7 mouse cellular contexts compared by ENCODE assay signal in genomic region chr10:4432996-4433755, GRCm38 (mm10). TPM values are rescaled to one million over a fixed set of nuclear protein-coding genes. Genes with fewer than 3 reads are reported as not detected.
DNase-seq lines count a peak whose midpoint lies in the region; ATAC-seq lines count a peak whose summit lies in the region.

No protein-coding gene starts in this region.

- no peaks in the 10 kb centered on the region for H3K9me3 ChIP-seq in embryonic facial prominence, embryonic 13.5 days
- H3K9me3 ChIP-seq in intestine, embryonic 14.5 days (ENCODE audit: control insufficient read depth, low read length): no peaks in the 10 kb centered on the region

- no peak for ATAC-seq in embryonic facial prominence, embryonic 13.5 days (ENCODE audit: insufficient number of reproducible peaks, insufficient read depth, low FRiP score, low TSS enrichment, low read depth)
- peak; percentile 13; the same call in 1 of the 2 replicates for ATAC-seq in intestine, embryonic 14.5 days (replicated peaks; ENCODE audit: low FRiP score, low TSS enrichment, low read depth)
- ATAC-seq in activated CD4-positive, CD25-positive, alpha-beta regulatory T cell, adult 4 months: no peak

- H3K27ac ChIP-seq in embryonic facial prominence, embryonic 13.5 days: peak overlapping the region; percentile 90
- H3K27ac ChIP-seq in intestine, embryonic 14.5 days (ENCODE audit: low read depth): peak overlapping the region; percentile 85

- peak; percentile 56 for DNase-seq in A20 (ENCODE audit: low read depth, low spot score)
- DNase-seq in CD4-positive helper T cell, adult 2 months (ENCODE audit: low read depth, low spot score): peak; percentile 40
- DNase-seq in intestine, embryonic 14.5 days (ENCODE audit: low spot score): no peak
- peak; percentile 28 for DNase-seq in lung, postnatal 36 days
- no peak for DNase-seq in adrenal gland, adult 2 months

- peak overlapping the region; percentile 63 for H3K4me2 ChIP-seq in embryonic facial prominence, embryonic 13.5 days
- H3K4me2 ChIP-seq in intestine, embryonic 14.5 days (ENCODE audit: low read length): peak overlapping the region; percentile 55

- no peaks in the 10 kb centered on the region for H3K27me3 ChIP-seq in embryonic facial prominence, embryonic 13.5 days
- no peaks in the 10 kb centered on the region for H3K27me3 ChIP-seq in intestine, embryonic 14.5 days (replicated peaks; ENCODE audit: control insufficient read depth, insufficient read depth, low read length)

- peaks cover 16% of the 10 kb centered on the region; the same call in 1 of the 2 replicates for H3K36me3 ChIP-seq in embryonic facial prominence, embryonic 13.5 days
- H3K36me3 ChIP-seq in intestine, embryonic 14.5 days (ENCODE audit: control insufficient read depth, insufficient read depth, low read length): peaks cover 18% of the 10 kb centered on the region

- peaks cover 14% of the 10 kb centered on the region for H3K4me1 ChIP-seq in embryonic facial prominence, embryonic 13.5 days
- H3K4me1 ChIP-seq in intestine, embryonic 14.5 days (replicated peaks; ENCODE audit: control insufficient read depth, insufficient read depth, low read length): peaks cover 8% of the 10 kb centered on the region; the same call in 1 of the 2 replicates

- peak overlapping the region; percentile 71 for H3K4me3 ChIP-seq in embryonic facial prominence, embryonic 13.5 days
- H3K4me3 ChIP-seq in intestine, embryonic 14.5 days (ENCODE audit: low read depth, low read length): peak overlapping the region; percentile 81

- peak overlapping the region; percentile 83 for H3K9ac ChIP-seq in embryonic facial prominence, embryonic 13.5 days
- H3K9ac ChIP-seq in intestine, embryonic 14.5 days (ENCODE audit: low read length): peak overlapping the region; percentile 83

- WGBS in embryonic facial prominence, embryonic 13.5 days: 7% methylated on average over 19 of the region's 19 CpGs
- WGBS in intestine, embryonic 14.5 days: 7% methylated on average over 19 of the region's 19 CpGs

RNA-seq across cellular contexts. Expression of gene Armt1, which starts 0.9 kb away (rescaled TPM):
- polyA plus RNA-seq in embryonic facial prominence, embryonic 13.5 days (2015; fragmentation: Nextera tagmentation; extraction: Ambion mirVana): 22.1 and 23.0 TPM in 2 replicates
- polyA plus RNA-seq in intestine, embryonic 14.5 days (2014; fragmentation: Nextera tagmentation; extraction: Ambion mirVana): 18.5 and 20.4 TPM in 2 replicates
- 10 to 100 TPM; 30.8 to 39.0 TPM for polyA plus RNA-seq in activated CD4-positive, CD25-positive, alpha-beta regulatory T cell, adult 4 months (2017; shearing (Covaris generic))
- 10 to 100 TPM; 12.6 to 16.1 TPM for total RNA-seq in adrenal gland, adult 2 months (2021)
- 2.3 and 4.8 TPM in 2 replicates for polyA plus RNA-seq in adrenal gland, adult 2 months (2012; rRNA removed)

RNA-seq across cellular contexts. Expression of gene Rmnd1, which starts 1.0 kb away (rescaled TPM):
- polyA plus RNA-seq in embryonic facial prominence, embryonic 13.5 days (2015; fragmentation: Nextera tagmentation; extraction: Ambion mirVana): 47.4 and 55.2 TPM in 2 replicates
- polyA plus RNA-seq in intestine, embryonic 14.5 days (2014; fragmentation: Nextera tagmentation; extraction: Ambion mirVana): 52.6 TPM in 2 replicates
- polyA plus RNA-seq in activated CD4-positive, CD25-positive, alpha-beta regulatory T cell, adult 4 months (2017; shearing (Covaris generic)): 10 to 100 TPM; 34.0 to 47.7 TPM
- total RNA-seq in adrenal gland, adult 2 months (2021): 10 to 100 TPM; 42.8 to 54.3 TPM
- 25.2 and 39.5 TPM in 2 replicates for polyA plus RNA-seq in adrenal gland, adult 2 months (2012; rRNA removed)

RNA-seq across cellular contexts. Expression of gene Zbtb2, which starts 45.3 kb away (rescaled TPM):
- 15.3 and 15.5 TPM in 2 replicates for polyA plus RNA-seq in embryonic facial prominence, embryonic 13.5 days (2015; fragmentation: Nextera tagmentation; extraction: Ambion mirVana)
- 13.0 and 14.4 TPM in 2 replicates for polyA plus RNA-seq in intestine, embryonic 14.5 days (2014; fragmentation: Nextera tagmentation; extraction: Ambion mirVana)
- 10 to 100 TPM in 1 of 2 experiments, 1 to 10 TPM in 1; 9.9 to 11.3 TPM for polyA plus RNA-seq in activated CD4-positive, CD25-positive, alpha-beta regulatory T cell, adult 4 months (2017; shearing (Covaris generic))
- 10 to 100 TPM in 1 of 2 experiments, 1 to 10 TPM in 1; 8.3 to 13.7 TPM for total RNA-seq in adrenal gland, adult 2 months (2021)
- polyA plus RNA-seq in adrenal gland, adult 2 months (2012; rRNA removed): 5.2 and 6.3 TPM in 2 replicates

RNA-seq across cellular contexts. Expression of gene Ccdc170, which starts 49.1 kb away (rescaled TPM):
- 0.07 and 0.13 TPM in 2 replicates for polyA plus RNA-seq in embryonic facial prominence, embryonic 13.5 days (2015; fragmentation: Nextera tagmentation; extraction: Ambion mirVana)
- 0.13 TPM in 1 of 2 replicates, not detected in the other for polyA plus RNA-seq in intestine, embryonic 14.5 days (2014; fragmentation: Nextera tagmentation; extraction: Ambion mirVana)
- polyA plus RNA-seq in activated CD4-positive, CD25-positive, alpha-beta regulatory T cell, adult 4 months (2017; shearing (Covaris generic)): not detected
- 1 to 10 TPM in 1 of 2 experiments, under 1 TPM in 1; 0.40 to 1.1 TPM for total RNA-seq in adrenal gland, adult 2 months (2021)
- 0.10 and 0.12 TPM in 2 replicates for polyA plus RNA-seq in adrenal gland, adult 2 months (2012; rRNA removed)

Comparison
In these comparisons a context has a peak if more than half of its experiments do, and no peak if none do; other contexts are left out.
1. DNase-seq: peak in A20 (single experiment), CD4-positive helper T cell, adult 2 months (single experiment) and lung, postnatal 36 days (single experiment); none in intestine, embryonic 14.5 days (single experiment) and adrenal gland, adult 2 months (single experiment).